Mouse (Mus musculus) urinary bladder, adult 2 months (tissue): ENCODE results near the gene Arhgap8. TPM values are rescaled to one million over a fixed set of nuclear protein-coding genes. Genes with fewer than 3 reads are reported as not detected.

Source experiments
- DNase-seq: peaks from one replicate; pipeline ENCODE4 v3.0.0; 2022; ENCODE audit warnings: low spot score
- polyA plus RNA-seq: library from polyadenylated mRNA; depleted of rRNA; stranded (reverse); fragments of >200 nt; gene quantifications from 2 replicates; pipeline ENCODE4 v1.2.3, GENCODE M21; 2012; rRNA removed

The Arhgap8 gene
- polyA plus RNA-seq = 5.0 and 5.7 TPM in 2 replicates

GRCm38 (mm10) chr15:84719791-84720190, at the start of gene Arhgap8:
Gene Arhgap8, plus strand, starts transcription at chr15:84720052.
- peak; percentile 47 for DNase-seq

- DNase-seq = no peak
Measured at GRCm38 (mm10) chr15:84670657-84671055, 49.2 kb upstream of the Arhgap8 start.

DNA sequence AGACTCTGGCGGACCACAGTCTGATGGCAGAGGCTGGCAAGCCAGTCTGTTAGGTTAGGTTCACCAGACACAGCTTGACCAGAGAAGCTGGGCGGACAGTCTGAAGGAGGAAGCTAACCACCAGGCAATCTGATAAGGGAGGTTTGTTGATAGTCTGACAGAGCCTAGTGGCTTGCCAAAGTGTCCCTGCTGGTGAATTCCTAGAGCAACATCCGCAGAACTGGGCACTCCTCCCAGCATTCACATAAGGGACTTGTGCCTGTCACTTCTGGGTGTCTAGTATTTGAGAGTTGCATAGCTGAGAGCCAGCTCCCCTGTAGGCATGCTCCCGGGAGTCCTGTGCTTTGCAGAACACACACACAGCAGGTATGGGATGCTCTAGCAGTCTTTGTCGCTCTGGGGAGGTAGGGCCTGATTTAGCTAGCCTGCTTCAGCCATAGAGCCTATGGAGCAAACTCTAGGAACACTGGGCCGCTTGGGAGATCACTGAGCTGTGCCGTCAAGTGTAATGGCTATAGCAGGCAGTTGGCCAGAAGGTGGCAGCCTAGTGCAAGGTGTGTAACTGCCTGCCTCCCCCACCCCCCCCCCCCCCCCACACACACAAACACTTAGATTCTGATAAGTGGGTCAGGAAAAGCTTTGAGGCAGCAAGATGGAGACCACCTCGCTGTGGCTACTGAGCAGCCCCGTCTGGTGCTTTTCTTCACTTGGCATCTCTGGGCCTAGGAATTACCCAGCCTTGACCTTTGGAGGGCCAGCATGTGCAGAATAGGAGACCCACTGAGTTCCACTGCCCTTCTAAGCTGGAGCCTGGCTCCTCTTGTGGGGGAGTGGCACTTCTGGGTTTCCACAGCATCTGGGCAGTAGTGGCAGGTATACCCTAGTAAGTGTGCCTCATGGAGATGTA, 48.2 kb upstream of the Arhgap8 start:
- no peak for DNase-seq

- DNase-seq = no peak
Measured at GRCm38 (mm10) chr15:84672308-84672615, 47.6 kb upstream of the Arhgap8 start.

DNA sequence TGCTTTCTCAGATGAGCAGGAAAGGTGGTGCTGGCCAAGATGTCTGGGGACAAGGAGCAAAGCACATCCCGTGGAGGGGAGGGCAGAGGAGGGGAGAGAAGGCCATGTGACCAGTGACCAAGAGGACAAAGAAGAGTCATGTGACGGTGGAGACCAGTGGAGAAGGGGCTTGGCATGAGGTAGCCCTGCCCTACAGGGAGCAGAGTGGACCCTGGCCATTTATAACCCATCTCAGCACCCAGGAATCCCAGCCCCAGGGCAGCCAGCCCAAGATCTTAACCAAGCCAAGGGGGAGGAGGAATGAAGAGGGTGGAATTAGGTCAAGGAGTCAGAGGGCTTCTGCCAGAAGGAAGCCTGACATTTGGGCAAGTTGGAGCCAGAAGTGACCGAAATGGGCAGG, 47.2 kb upstream of the Arhgap8 start:
- DNase-seq = no peak

GRCm38 (mm10) chr15:84674329-84675067, 45.4 kb upstream of the Arhgap8 start:
- no peak for DNase-seq

DNA sequence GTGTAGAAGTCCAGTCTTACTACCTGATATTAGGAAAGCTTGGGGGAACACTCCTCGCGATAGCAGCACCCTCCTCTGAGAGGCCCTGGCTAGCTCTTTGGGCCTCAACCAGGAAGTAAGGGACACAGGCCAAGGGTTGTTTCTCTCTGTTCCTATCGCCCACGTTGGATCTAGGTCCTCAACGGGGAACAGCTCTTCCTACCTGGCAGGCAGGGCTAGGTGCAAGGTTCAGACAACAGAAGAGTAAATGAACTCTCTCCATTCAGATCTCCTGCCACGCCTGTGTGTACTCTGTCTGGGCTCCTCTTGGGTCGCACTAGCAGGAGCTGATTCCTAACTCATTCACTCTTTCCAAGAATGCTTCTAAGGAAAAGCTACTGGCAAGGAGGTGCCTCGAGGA, 44.5 kb upstream of the Arhgap8 start:
- no peak for DNase-seq

DNA sequence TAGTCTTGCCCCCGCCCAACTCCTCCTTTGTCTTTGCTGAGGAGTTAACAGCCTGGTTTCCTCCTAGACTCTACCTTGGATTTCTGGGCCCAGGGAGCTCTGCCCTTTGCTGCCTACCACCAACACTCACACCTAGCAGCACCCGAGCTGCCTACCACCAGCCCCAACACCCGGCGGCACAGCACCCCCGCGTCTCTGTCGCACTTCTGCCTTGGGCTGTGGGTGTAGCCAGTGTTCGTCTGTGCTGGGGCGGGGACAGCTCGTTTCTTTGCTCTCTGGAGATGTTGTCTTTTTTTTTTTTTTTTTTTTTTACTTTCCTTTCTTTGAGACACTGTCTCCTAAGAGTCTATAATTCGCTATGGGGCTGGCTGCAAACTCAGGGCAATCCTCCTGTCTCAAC, 41.9 kb upstream of the Arhgap8 start:
- no peak for DNase-seq

DNA sequence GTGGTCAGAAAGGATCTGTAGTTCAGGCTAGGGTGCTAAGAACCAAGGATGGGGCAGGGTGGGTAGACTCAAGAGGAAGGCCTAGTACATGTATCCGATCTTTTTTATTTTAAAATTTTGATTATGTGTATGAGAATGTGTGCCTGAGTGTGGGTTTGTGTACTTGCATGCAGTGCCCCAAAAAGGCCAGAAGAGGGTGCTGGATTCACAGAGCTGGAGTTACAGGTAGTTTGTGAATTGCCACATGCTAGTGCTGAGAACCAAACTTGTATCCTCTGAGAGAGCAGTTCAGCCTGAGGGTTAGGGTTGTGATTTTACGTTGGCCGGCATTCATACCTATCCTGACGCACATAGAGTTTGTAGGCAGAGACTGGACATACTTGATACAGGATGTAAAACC, 40.8 kb upstream of the Arhgap8 start:
- DNase-seq = no peak

GRCm38 (mm10) chr15:84679794-84680193, 40.1 kb upstream of the Arhgap8 start:
- DNase-seq = no peak

- DNase-seq = peak; percentile 81
Measured at GRCm38 (mm10) chr15:84680545-84681454, 39.1 kb upstream of the Arhgap8 start.

- no peak for DNase-seq
Measured at GRCm38 (mm10) chr15:84681455-84682193, 38.2 kb upstream of the Arhgap8 start.

DNA sequence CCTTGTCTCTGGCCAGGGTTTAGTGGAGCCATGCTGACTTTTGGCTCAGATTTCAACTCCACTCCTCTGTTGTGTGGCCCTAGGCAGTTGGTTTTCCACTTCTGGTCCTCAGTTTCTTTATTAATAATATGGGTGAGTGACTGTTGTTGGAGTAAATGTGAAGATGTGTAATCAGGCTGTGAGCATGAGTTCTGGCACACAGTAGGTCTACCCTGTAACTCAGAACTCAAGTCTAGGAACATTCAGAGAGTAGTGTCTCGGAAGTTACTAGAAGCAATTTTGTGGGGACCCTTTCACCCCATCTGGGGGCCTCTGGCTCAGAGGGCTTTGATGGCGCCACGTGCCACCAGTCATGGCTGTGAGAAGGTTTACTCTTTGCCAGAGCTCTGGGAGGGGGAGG, 37.6 kb upstream of the Arhgap8 start:
- no peak for DNase-seq

DNA sequence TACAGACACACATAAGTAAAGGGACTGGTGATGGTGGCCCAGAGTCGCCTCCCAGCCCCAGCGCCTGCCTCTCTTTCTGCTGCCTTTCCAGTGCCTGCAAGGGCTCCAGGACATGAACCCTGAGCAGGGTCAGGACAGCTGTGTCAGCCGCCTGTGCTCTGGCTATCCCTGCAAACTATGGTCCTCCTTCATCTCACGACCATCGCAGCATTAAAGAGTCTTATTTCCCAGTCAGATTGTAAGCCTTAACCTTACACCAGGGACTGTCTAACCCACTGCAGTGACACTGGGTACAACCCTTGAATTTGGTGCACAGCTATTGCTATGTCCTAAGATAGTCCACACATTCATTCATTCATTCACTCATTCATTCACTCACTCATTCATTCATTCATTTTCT, 37.0 kb upstream of the Arhgap8 start:
- DNase-seq = no peak

DNA sequence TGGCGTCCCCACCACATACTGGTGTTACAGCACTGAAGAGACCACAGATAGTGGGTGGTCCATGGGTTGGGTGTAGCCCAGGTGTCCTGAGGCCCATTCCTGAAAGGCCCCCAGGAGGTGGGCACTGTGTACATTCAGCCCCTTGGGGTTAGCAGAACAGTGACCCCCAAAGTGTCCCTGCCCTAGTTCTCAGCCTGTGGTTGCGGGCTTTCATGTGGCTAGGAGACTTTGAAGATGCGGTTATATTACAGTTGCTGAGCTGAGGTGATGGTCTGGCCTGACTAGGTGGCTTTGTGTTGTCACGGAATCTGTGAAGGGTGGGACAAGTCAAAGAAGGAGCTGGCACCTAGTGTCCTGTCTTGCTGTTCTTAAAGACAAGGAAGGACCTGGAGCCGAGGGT, 35.3 kb upstream of the Arhgap8 start:
- DNase-seq = no peak

GRCm38 (mm10) chr15:84685417-84685816, 34.4 kb upstream of the Arhgap8 start:
- no peak for DNase-seq

DNA sequence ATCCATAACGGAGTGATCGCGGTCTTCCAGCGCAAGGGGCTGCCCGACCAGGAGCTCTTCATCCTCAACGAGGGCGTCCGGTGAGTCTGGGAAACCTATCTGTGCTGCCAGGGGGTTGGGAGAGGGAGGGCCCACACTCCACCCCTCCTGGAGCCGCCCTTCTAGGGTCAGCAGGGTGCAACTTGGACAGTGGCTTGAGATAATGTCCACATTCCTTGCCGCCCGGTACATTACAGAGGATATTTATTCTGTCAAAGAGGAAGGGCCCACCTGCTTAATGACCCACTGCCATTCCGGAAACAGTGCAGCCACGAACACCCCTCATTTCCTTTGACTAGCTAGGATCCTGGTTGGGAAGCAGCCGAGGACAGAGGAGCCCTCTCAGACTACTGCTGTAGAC, 31.9 kb upstream of the Arhgap8 start:
- no peak for DNase-seq

GRCm38 (mm10) chr15:84689356-84689755, 30.5 kb upstream of the Arhgap8 start:
- no peak for DNase-seq

DNA sequence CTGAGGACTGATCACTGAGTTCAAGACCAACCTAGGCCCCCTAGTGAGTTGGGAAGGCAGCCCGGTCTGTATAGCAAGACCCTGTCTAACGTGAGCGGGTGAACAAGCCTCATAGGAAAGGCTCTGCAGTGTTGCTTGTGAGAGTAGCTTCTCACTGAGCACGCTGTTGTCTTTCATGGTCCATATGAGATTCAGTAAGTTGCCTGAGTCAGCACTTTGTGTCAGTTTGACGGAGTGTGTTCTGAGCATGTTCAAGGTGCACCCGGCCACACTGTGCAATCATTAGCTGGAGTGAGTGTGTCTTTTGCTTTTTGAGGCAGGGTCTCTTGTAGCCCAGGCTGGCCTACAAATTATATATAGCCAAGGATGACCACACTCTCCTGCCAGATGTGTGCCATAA, 28.3 kb upstream of the Arhgap8 start:
- no peak for DNase-seq

GRCm38 (mm10) chr15:84692645-84693044, 27.2 kb upstream of the Arhgap8 start:
- DNase-seq = no peak

GRCm38 (mm10) chr15:84696021-84696420, 23.8 kb upstream of the Arhgap8 start:
- DNase-seq = no peak
